Mouse (Mus musculus) stomach, embryonic 16.5 days (tissue): Measurements from ENCODE around the gene Sh2d4b. TPM values are rescaled to one million over a fixed set of nuclear protein-coding genes. Genes with fewer than 3 reads are reported as not detected.
A peak's percentile ranks its signal among the peaks of the same experiment; 100 is the strongest.

Experiments
- ATAC-seq: fragments of 200-750 bp; cut with Nextera tagmentation; 2 replicates; pipeline ENCODE4 v1.8.0; 2017; ENCODE audit warnings: moderate number of reproducible peaks, moderate TSS enrichment; ENCODE audit not compliant: insufficient read depth, low FRiP score
- H3K27ac ChIP-seq: fragments of 300-500 bp; sonication (generic); 2 replicates; pipeline ENCODE4 v1.5.1; 2014; ENCODE audit warnings: low read length
- H3K27me3 ChIP-seq: fragments of 300-500 bp; sonication (generic); 2 replicates; pipeline ENCODE4 v1.6.1; 2014; ENCODE audit warnings: low read length, control low read depth, mixed read lengths; ENCODE audit not compliant: control insufficient read depth, insufficient read depth
- H3K36me3 ChIP-seq: fragments of 300-500 bp; sonication (generic); 2 replicates; pipeline ENCODE4 v1.6.1; 2014; ENCODE audit warnings: low read length; ENCODE audit not compliant: control insufficient read depth, insufficient read depth
- H3K4me1 ChIP-seq: fragments of 300-500 bp; sonication (generic); 2 replicates; pipeline ENCODE4 v1.6.1; 2014; ENCODE audit warnings: low read length, control low read depth, mixed read lengths; ENCODE audit not compliant: control insufficient read depth, insufficient read depth
- H3K4me2 ChIP-seq: fragments of 300-500 bp; sonication (generic); 2 replicates; pipeline ENCODE4 v1.6.1; 2014; ENCODE audit warnings: low read depth, low read length, mixed read lengths
- H3K4me3 ChIP-seq: fragments of 300-500 bp; sonication (generic); replicated peaks from 2 replicates; pipeline ENCODE4 v1.5.1; 2014; ENCODE audit warnings: mild to moderate bottlenecking, low read length
- H3K9ac ChIP-seq: fragments of 300-500 bp; sonication (generic); 2 replicates; pipeline ENCODE4 v1.6.1; 2014; ENCODE audit warnings: low read length
- H3K9me3 ChIP-seq: fragments of 300-500 bp; sonication (generic); replicated peaks from 2 replicates; pipeline ENCODE4 v1.6.1; 2016; ENCODE audit warnings: low read length, control low read depth; ENCODE audit not compliant: control insufficient read depth
- WGBS: fragments of 180-500 bp; shearing (Covaris S2); extraction: QIAGEN DNeasy Blood & Tissue Kit; methylation state at CpG from one replicate; pipeline ENCODE4 v1.1.7; 2014; 5-methylcytosine and 5-hydroxymethylcytosine counted together
- polyA plus RNA-seq: library from polyadenylated mRNA; unstranded; fragments of >200 nt; fragmentation: Nextera tagmentation; extraction: Ambion mirVana; gene quantifications from 2 replicates; pipeline ENCODE4 v1.2.1, GENCODE M21; 2015

Gene Sh2d4b
- polyA plus RNA-seq, 1 experiment from 2014 or later, result 0.41 TPM

DNA sequence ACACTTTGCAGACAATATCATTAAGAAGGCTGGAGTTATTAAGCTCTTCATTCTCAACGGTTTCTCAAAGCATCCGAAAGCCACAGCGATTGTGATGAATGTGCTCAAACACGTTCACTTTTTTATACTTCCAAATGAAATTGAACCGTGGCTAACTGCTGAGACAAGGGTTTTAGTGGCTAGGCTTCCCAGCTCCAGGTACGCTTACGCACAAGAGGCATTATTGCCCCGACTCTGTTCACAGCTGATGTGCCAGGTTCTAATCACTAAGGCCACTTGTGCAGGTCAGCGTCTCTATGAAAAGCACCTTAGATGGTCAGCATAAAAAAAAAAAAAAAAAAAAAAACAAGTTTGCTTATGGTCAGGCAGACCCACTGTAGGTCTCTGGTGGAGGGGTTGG is 62.6 kb downstream of the Sh2d4b start:
- H3K9me3 ChIP-seq, result no peaks in the 10 kb centered on the region
- WGBS, result 69% methylated on average over 9 of the region's 9 CpGs
- H3K27me3 ChIP-seq, result no peaks in the 10 kb centered on the region
- H3K4me1 ChIP-seq, result no peaks in the 10 kb centered on the region
- H3K4me2 ChIP-seq, result 0 out of 2 replicates have a peak overlapping the region, but pooled peaks have one; percentile 23
- no peak overlapping the region for H3K27ac ChIP-seq
- no peak overlapping the region for H3K4me3 ChIP-seq
- no peaks in the 10 kb centered on the region for H3K36me3 ChIP-seq
- ATAC-seq, result no peak
- no peak overlapping the region for H3K9ac ChIP-seq

DNA sequence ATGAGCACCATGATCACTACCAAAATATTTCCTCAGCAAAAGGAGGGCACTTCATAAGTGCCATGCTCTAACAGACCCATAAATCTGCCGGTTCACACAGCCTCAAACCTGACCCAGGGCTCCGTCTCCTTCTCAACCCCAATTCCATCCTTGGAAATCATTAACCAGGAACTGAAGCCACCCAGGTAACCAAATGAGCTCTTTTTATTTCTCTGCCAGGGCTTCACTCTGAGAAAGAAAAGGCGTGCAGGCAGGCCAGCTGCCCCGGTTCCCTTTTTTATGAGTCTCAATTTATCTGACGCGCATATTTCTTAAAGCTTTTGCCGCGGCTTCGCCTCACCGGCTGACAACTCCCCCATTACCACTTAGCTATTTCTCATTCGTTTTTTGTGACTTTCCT is 63.0 kb downstream of the Sh2d4b start:
- WGBS, result 45% methylated on average over 11 of the region's 11 CpGs
- H3K27ac ChIP-seq, result no peak overlapping the region
- ATAC-seq, result no peak

DNA sequence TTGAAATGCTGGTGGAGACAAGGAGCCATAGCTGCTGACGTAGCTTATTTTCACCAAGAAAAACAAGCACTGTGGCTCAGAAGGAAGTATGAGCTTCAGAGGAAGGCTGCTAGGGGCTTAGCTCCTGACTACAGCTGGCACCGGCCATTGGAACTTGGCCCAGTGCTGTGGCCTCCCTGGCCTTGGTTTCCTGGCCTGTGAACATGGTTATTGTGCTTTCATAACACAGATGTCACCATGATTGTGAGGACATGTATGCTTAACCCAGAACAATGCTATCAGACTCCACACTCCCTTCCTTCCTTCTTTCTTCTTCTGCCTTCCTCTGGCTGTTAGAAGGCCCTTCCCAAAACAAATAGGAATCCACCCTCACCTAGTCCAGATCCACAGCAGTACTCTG is 75.0 kb downstream of the Sh2d4b start:
- Histone ChIP-seq H3K36me3 (no peaks in the 10 kb centered on the region), H3K27ac (no peak overlapping the region), H3K4me2 (no peak overlapping the region), H3K27me3 (no peaks in the 10 kb centered on the region), H3K9ac (no peak overlapping the region), H3K9me3 (no peaks in the 10 kb centered on the region), H3K4me1 (no peaks in the 10 kb centered on the region), H3K4me3 (no peak overlapping the region)
- ATAC-seq, result no peak
- 52% methylated on average over 2 of the region's 2 CpGs for WGBS

More for the DNA sequence above, 63.0 kb downstream of the Sh2d4b start:
- no peak overlapping the region for H3K9ac ChIP-seq
- H3K36me3 ChIP-seq, result no peaks in the 10 kb centered on the region
- no peaks in the 10 kb centered on the region for H3K9me3 ChIP-seq
- 0 out of 2 replicates have a peak overlapping the region, but pooled peaks have one; percentile 23 for H3K4me2 ChIP-seq
- H3K27me3 ChIP-seq, result no peaks in the 10 kb centered on the region
- H3K4me1 ChIP-seq, result no peaks in the 10 kb centered on the region
- no peak overlapping the region for H3K4me3 ChIP-seq

DNA sequence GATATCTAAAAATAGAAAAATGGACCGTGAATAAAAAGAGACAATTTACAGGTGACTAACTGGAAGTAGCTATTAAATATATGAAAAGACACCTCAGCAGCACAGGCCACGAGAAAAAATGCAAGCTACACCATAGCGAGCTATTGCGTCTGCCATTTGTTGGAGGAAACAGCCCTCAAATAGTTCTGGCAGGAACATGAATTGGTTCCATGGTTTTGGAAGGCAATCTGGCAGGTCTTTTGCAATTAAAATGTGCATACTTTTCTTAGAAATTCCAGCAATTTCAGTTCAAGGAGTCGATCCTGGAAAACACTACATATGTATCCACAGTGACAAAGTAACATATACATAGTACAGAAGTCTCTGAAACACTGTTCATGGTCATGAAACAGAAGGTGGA is 76.4 kb downstream of the Sh2d4b start:
- Histone ChIP-seq H3K9me3 (no peaks in the 10 kb centered on the region), H3K27ac (no peak overlapping the region), H3K4me2 (no peak overlapping the region), H3K27me3 (no peaks in the 10 kb centered on the region), H3K36me3 (no peaks in the 10 kb centered on the region), H3K9ac (no peak overlapping the region), H3K4me1 (no peaks in the 10 kb centered on the region), H3K4me3 (no peak overlapping the region)
- WGBS, result 81% methylated on average over 5 of the region's 5 CpGs
- ATAC-seq, result no peak

DNA sequence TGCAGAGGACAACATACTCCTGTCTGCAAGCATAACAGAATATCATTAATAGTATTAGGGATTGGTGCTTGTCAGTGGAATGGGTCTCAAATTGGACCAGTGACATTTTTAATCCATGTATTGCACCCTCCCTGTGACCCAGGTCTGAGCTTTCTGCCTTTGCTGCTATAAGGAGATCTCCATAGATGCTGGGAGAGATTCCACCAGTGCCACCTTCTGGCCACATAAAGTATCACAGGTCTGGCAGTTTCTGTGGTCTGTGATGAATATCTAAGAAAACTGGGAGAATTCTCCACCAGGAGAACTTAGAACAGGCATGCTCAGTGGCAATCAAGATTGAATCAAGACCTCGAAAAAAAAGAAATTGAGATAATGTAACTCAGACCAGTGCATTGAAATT is 101.5 kb downstream of the Sh2d4b start:
- no peaks in the 10 kb centered on the region for H3K27me3 ChIP-seq
- ATAC-seq, result no peak
- H3K9ac ChIP-seq, result no peak overlapping the region
- no peak overlapping the region for H3K4me2 ChIP-seq
- H3K9me3 ChIP-seq, result no peaks in the 10 kb centered on the region
- 51% methylated on average over 1 of the region's 1 CpGs for WGBS
- no peaks in the 10 kb centered on the region for H3K4me1 ChIP-seq
- H3K36me3 ChIP-seq, result no peaks in the 10 kb centered on the region
- H3K4me3 ChIP-seq, result no peak overlapping the region
- H3K27ac ChIP-seq, result no peak overlapping the region

DNA sequence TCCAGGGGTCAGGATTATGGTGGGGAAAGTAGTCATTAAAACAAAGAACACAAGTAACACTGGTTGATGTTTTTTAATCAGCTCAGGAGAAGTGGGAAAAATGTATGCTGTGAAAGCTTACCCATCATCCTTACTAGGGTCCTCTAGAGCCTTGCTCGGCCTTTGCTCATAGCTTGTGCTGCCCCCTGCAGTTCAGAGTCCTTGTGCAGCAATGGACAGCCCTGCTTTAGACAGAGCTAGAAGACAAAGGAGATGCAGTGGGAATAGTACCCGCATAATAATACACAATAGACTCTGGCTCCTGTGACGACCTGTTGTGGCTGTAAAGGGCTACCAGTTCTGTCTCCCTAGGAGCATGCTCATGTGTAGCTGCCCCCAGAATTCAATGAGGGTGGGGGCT is 104.0 kb downstream of the Sh2d4b start:
- no peak for ATAC-seq
- Histone ChIP-seq H3K27ac (no peak overlapping the region), H3K9ac (no peak overlapping the region), H3K27me3 (no peaks in the 10 kb centered on the region), H3K9me3 (no peaks in the 10 kb centered on the region), H3K4me3 (no peak overlapping the region), H3K4me2 (no peak overlapping the region), H3K36me3 (no peaks in the 10 kb centered on the region), H3K4me1 (no peaks in the 10 kb centered on the region)
- WGBS, result 27% methylated on average over 3 of the region's 3 CpGs

DNA sequence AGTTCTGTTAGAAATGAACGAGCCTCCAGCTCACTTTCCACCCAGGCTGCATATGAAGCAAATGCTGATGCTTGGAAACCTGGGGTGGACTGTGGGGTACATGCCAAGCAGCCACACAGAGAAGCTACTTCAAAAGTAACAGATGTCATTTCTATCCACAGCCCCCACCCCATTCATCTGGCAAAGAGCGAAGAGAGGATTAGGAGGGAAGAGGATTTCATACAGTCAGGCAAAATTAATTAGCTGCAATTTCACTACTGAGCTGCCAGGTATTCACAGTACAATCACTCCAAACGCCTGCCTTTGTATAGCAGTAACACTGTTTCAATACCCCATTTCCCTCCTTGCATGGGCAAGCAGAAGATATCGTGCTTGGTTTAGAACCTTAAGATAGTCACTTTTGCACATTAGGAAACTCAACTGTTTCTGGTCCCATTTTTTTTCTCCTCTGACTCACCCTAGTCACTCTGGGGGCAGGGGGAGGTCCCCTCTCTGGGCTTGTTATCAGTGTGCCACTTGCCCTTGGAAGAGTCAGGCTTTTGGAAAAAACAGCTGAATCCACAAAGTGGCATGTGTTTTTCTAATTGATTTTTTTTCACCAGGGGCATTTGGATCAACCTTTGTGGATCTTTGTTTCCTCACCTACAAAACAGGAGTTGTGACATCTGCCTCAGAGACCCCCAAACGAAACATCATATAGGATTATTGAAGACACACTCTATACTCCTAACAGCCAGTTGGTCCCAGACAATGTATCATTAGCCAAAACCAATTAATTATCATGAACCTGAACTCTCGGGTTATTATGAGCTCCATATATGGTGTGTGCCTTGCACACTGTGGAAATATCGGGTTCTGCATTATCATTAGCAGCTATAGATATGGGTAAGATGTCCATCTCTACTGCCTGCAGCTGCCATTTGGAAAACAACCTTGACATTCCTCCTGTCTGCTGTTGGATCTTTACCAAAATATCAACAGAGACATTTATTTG is 123.7 kb downstream of the Sh2d4b start:
- 50% methylated on average over 7 of the region's 7 CpGs for WGBS
- H3K36me3 ChIP-seq, result no peaks in the 10 kb centered on the region
- H3K9me3 ChIP-seq, result no peaks in the 10 kb centered on the region
- no peaks in the 10 kb centered on the region for H3K4me1 ChIP-seq
- no peak overlapping the region for H3K9ac ChIP-seq
- H3K4me3 ChIP-seq, result no peak overlapping the region
- ATAC-seq, result no peak
- no peak overlapping the region for H3K27ac ChIP-seq
- no peaks in the 10 kb centered on the region for H3K27me3 ChIP-seq
- H3K4me2 ChIP-seq, result no peak overlapping the region

Other genes starting within 250 kb of the Sh2d4b start
- 77.3 and 88.1 TPM in 2 replicates for gene Tspan14, start 73.5 kb upstream of the Sh2d4b start, polyA plus RNA-seq
- gene Fam213a, start 120.5 kb upstream of the Sh2d4b start, polyA plus RNA-seq, result 42.4 and 45.1 TPM in 2 replicates
- gene Dydc2, start 175.9 kb upstream of the Sh2d4b start, polyA plus RNA-seq, result not detected in 2 replicates
- gene Dydc1, start 179.6 kb upstream of the Sh2d4b start, polyA plus RNA-seq, result not detected in 2 replicates
- 9.0 and 9.3 TPM in 2 replicates for gene Mat1a, start 211.8 kb upstream of the Sh2d4b start, polyA plus RNA-seq
- not detected in 2 replicates for gene Sftpa1, start 238.5 kb upstream of the Sh2d4b start, polyA plus RNA-seq